Mouse (Mus musculus): Measurements from ENCODE around the gene Snorc.

The Snorc gene

GRCm38 (mm10) chr1:87510166-87510691 lies 40.2 kb downstream of the Snorc start:
- DNase-seq (ENCODE audit: low spot score) = no peak

- DNase-seq (ENCODE audit: low spot score) = no peak
Observed at GRCm38 (mm10) chr1:87510845-87511244, 40.8 kb downstream of the Snorc start.

GRCm38 (mm10) chr1:87520467-87520866 lies 50.4 kb downstream of the Snorc start:
- no peak for DNase-seq (ENCODE audit: low spot score)

GRCm38 (mm10) chr1:87521523-87521922 lies 51.5 kb downstream of the Snorc start:
- no peak for DNase-seq (ENCODE audit: low spot score)

GRCm38 (mm10) chr1:87525041-87525440 lies 55.0 kb downstream of the Snorc start:
- DNase-seq (ENCODE audit: low spot score) = no peak

Measured in MN1 (cell line).